Mouse (Mus musculus) bone marrow macrophage, adult 2 months (primary cell): Measurements from ENCODE around the gene Zfp951. TPM values are rescaled to one million over a fixed set of nuclear protein-coding genes. Genes with fewer than 3 reads are reported as not detected.
"Not testable (repeated sequence)": the region's sequence is repeated elsewhere in the genome, so short reads cannot be mapped to it uniquely, and the experiment has no call there.

Experiments
- H3K27ac ChIP-seq: 2 replicates; pipeline ENCODE4 v1.5.1; 2012; ENCODE audit warnings: low read depth, low read length; ENCODE audit not compliant: insufficient read depth
- H3K4me1 ChIP-seq: 2 replicates; pipeline ENCODE4 v1.6.1; 2012; ENCODE audit warnings: low read length; ENCODE audit not compliant: control insufficient read depth, insufficient read depth
- H3K4me3 ChIP-seq: 2 replicates; pipeline ENCODE4 v1.5.1; 2012; ENCODE audit warnings: mild to moderate bottlenecking, low read length, moderate library complexity; ENCODE audit not compliant: insufficient read depth
- CTCF ChIP-seq: IDR thresholded peaks from 2 replicates; pipeline ENCODE4 v1.5.1; 2012; ENCODE audit warnings: low read depth, mild to moderate bottlenecking, low read length, moderate library complexity
- POLR2A ChIP-seq: IDR thresholded peaks from 2 replicates; pipeline ENCODE4 v1.6.1; 2012; ENCODE audit warnings: mild to moderate bottlenecking, low read depth, low read length, borderline replicate concordance
- polyA plus RNA-seq: library from polyadenylated mRNA; stranded (reverse); fragments of >200 nt; gene quantifications from 2 replicates; pipeline ENCODE4 v1.2.4, GENCODE M21; 2012; ENCODE audit not compliant: missing spikeins, insufficient read depth, insufficient read length

Gene Zfp951
- 6.3 and 6.9 TPM in 2 replicates for polyA plus RNA-seq

DNA sequence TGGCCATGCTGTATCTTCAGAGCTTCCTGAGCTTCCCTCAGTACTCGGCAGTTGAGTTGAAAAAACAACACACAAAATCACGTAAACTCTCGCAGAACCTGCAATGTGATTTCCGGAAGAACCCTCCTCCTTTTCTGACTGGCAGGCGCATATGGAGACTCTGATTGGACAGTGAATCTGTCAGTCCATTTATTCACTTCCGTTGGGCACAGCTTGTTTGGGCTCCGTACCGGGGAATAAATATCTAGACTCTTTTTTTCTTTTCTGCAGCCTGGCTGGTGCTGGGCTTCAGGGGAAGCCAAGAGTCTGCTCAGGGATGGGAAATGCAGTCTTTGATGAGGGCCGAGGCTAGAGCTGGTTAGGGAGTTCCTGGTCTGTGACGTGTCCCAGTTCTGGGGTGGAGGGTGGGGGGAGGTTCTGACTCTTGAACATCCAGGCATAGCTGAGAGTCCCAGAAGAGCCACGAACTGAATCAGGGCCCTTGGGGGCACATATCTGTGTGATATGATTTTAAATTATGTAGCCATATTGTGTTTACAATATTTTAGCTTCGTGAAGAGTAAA is at the start of gene Zfp951:
Gene Zfp951 (minus strand): TSS at position 109 of the 564 bp plus-strand sequence.
- Histone ChIP-seq H3K27ac (peak within 1 kb of the TSS; percentile 66), H3K4me3 (peak within 1 kb of the TSS; percentile 54)
- H3K4me1 ChIP-seq: not testable (repeated sequence)

DNA sequence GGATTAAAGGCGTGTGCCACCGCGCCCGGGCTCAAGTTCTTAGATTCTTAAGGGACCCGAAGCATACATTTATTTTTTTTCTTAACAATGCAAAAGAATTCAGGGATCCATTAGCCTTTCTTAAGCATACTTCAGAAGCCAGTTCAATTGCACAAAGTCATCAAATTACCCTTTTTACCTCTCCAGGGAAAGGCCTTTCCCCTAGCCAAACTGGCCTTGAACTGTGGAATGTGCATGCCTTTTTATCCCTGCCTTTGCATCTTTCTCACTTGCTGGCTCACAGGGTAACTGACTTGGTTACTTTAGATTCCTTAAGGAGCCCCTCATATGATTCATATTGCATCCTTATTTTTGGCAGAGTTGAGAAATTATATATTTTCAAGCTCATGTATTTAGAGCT is 46.7 kb upstream of the Zfp951 start:
- not testable (repeated sequence) for H3K4me1 ChIP-seq, H3K4me3 ChIP-seq, H3K27ac ChIP-seq

DNA sequence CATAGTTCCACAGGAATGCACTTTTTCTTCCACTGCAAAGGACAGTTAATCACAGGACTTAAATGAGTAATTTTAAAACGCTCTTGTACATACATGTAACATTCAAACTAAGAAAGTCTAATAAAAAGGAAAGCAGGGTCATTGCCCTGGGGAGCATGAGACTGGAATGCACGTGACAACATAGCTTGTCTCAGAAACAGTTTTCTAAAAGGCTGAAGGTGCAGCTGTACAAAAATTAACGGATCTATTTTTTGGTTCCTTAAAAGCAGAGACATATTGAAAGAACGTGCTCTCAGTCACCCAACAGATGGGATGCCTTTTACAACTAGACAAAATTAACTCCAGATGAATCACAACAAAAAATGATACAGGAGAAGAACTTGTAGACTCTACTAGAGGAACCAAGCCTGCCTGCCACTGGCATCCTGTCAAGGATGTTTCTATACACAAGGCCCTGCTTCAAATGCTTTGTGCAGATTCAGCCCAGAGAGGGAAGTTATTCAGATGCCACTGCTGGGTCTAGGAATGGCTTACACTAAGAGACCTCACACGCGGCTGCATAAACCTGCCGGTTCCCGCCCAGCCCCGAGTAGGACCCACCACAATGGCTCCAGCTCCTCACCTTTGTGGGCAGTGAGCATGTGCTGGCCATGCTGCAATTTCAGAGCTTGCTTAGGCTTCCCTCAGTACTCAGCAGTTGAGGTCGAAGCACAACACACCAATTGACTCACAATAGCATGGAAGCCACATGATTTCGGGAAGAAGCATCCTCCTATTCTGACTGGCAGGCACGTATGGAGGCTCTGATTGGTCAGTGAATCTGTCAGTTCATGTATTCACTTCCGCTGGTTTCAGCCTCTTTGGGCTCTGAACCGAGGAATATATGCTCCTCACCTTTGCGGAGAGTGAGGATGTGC is 567 bp downstream of the Zfp951 start:
- Histone ChIP-seq H3K4me3 (peak overlapping the region; percentile 54), H3K27ac (peak overlapping the region; percentile 66)
- H3K4me1 ChIP-seq: not testable (repeated sequence)

DNA sequence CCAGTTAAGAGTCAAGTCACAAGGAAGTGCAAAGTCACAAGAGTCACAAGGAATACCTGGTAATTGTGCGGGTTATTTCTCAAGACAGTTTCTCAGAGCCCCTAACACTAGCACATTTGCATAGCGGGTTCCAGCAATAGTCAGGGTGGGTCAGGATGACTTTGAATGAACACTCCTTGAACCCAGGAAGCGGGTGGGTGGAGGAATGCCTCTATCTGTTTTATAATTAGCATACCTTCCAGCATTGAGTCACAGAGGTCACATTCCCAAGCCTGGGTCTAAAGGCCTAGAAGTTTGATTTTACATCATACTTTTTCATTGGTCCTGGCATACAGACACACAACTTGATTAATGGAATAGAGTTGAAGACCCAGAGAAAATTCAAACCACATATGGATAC is 5.3 kb downstream of the Zfp951 start:
- H3K4me1 ChIP-seq, H3K4me3 ChIP-seq, H3K27ac ChIP-seq: not testable (repeated sequence)

DNA sequence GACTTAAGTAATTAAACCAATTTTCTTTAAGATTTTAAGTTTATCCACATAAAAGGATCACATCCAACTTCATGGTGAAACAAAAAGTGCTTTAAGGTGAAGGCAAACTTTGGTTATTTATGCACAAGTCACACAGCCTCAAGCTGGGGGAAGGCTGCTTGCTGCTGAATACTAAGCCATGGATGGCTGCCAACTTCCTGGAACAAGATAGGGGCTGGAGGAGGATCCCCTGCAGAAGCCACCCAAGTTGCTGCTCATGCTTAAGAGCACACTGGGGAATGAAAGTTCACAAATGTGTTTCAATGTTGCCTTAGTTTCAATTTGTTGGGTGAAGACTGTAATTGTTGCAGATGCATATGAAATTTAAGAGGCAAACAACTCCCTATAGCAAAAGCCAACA is 26.5 kb downstream of the Zfp951 start:
- TF ChIP-seq POLR2A (no peak), CTCF (no peak)

DNA sequence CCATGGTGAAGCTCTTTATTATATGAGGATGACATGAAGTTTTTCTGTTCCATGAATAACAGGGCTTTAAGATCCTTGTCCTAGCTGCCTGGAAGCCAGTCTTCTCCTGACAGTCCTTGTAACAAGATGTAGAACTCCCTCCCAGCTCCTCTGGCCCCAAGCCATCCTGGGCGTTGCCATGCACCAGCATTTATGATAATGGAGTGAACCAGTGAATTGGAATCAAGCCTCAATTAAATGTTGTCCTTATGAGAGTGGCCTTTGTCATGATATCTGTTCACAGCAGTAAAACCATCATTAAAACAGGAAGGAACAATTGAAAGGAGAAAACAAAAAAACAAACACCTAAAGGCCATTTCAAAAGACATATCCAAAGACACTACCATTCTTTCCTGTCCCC is 30.3 kb downstream of the Zfp951 start:
- Histone ChIP-seq H3K27ac (no peak overlapping the region), H3K4me1 (no peaks in the 10 kb centered on the region), H3K4me3 (no peak overlapping the region)
- TF ChIP-seq CTCF: no peak
- TF ChIP-seq POLR2A: no peak

More for the DNA sequence above, 26.5 kb downstream of the Zfp951 start:
- no peak overlapping the region for H3K4me3 ChIP-seq
- no peaks in the 10 kb centered on the region for H3K4me1 ChIP-seq
- no peak overlapping the region for H3K27ac ChIP-seq

DNA sequence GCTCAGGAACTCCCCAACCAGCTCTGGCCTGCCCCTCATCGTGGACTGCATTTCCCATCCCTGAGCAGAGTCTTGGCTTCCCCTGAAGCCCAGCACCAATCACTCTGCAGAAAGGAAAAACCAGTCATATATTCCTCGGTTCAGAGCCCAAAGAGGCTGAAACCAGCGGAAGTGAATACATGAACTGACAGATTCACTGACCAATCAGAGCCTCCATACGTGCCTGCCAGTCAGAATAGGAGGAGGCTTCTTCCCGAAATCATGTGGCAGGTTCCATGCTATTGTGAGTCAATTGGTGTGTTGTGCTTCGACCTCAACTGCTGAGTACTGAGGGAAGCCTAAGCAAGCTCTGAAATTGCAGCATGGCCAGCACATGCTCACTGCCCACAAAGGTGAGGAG is 89.7 kb downstream of the Zfp951 start:
- not testable (repeated sequence) for H3K4me3 ChIP-seq, H3K4me1 ChIP-seq, H3K27ac ChIP-seq

Other genes with a start within 250 kb of the Zfp951 start
- 6.9 and 8.9 TPM in 2 replicates for gene Abcg3, start 122.6 kb upstream of the Zfp951 start, polyA plus RNA-seq